Mouse (Mus musculus) intestine, embryonic 16.5 days (tissue): ENCODE data around the gene Raet1e. TPM values are rescaled to one million over a fixed set of nuclear protein-coding genes. Genes with fewer than 3 reads are reported as not detected.
"Not testable (repeated sequence)": the region's sequence is repeated elsewhere in the genome, so short reads cannot be mapped to it uniquely, and the experiment has no call there.

ENCODE experiments used
- ATAC-seq: fragments of 200-750 bp; cut with Nextera tagmentation; 2 replicates; pipeline ENCODE4 v1.8.0; 2017; ENCODE audit warnings: moderate TSS enrichment, moderate library complexity
- H3K27ac ChIP-seq: fragments of 300-500 bp; sonication (generic); 2 replicates; pipeline ENCODE4 v1.5.1; 2014; ENCODE audit warnings: mild to moderate bottlenecking, low read length
- H3K27me3 ChIP-seq: fragments of 300-500 bp; sonication (generic); replicated peaks from 2 replicates; pipeline ENCODE4 v1.6.1; 2014; ENCODE audit warnings: low read length, control low read depth, mixed read lengths; ENCODE audit not compliant: control insufficient read depth, insufficient read depth
- H3K36me3 ChIP-seq: fragments of 300-500 bp; sonication (generic); 2 replicates; pipeline ENCODE4 v1.6.1; 2014; ENCODE audit warnings: low read length, control low read depth; ENCODE audit not compliant: control insufficient read depth, insufficient read depth
- H3K4me1 ChIP-seq: fragments of 300-500 bp; sonication (generic); 2 replicates; pipeline ENCODE4 v1.6.1; 2014; ENCODE audit warnings: low read length, control low read depth, mixed read lengths; ENCODE audit not compliant: control insufficient read depth, insufficient read depth
- H3K4me2 ChIP-seq: fragments of 300-500 bp; sonication (generic); 2 replicates; pipeline ENCODE4 v1.6.1; 2014; ENCODE audit warnings: low read depth, low read length, control low read depth
- H3K4me3 ChIP-seq: fragments of 300-500 bp; sonication (generic); 2 replicates; pipeline ENCODE4 v1.5.1; 2014; ENCODE audit warnings: mild to moderate bottlenecking, low read length
- H3K9ac ChIP-seq: fragments of 300-500 bp; sonication (generic); 2 replicates; pipeline ENCODE4 v1.6.1; 2014; ENCODE audit warnings: low read depth, low read length
- H3K9me3 ChIP-seq: fragments of 300-500 bp; sonication (generic); 2 replicates; pipeline ENCODE4 v1.6.1; 2016; ENCODE audit warnings: low read length, control low read depth; ENCODE audit not compliant: control insufficient read depth
- WGBS: fragments of 180-500 bp; shearing (Covaris S2); extraction: QIAGEN DNeasy Blood & Tissue Kit; methylation state at CpG from one replicate; pipeline ENCODE4 v1.1.7; 2014; 5-methylcytosine and 5-hydroxymethylcytosine counted together
- polyA plus RNA-seq: library from polyadenylated mRNA; unstranded; fragments of >200 nt; fragmentation: Nextera tagmentation; extraction: Ambion mirVana; gene quantifications from 2 replicates; pipeline ENCODE4 v1.2.1, GENCODE M21; 2015

Raet1e gene
- polyA plus RNA-seq, 1 experiment from 2014 or later: 4.1 TPM

DNA sequence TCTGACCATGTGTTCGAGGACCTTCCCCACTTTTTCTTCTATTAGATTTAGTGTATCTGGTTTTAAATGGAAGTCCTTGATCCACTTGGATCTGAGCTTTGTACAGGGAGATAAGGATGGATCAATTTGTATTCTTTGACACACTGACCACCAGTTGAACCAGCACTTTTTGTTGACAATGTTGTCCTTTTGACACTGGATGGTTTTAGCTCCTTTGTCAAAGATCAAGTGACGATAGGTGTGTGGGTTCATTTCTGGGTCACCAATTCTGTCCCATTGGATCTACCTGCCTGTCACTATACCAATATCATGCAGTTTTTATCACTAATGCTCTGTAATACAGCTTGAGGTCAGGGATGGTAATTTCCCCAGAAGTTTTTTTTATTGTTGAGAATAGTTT is 18.1 kb downstream of the Raet1e start:
- H3K36me3 ChIP-seq, H3K4me2 ChIP-seq, H3K9ac ChIP-seq, ATAC-seq, H3K27me3 ChIP-seq, H3K9me3 ChIP-seq, H3K4me1 ChIP-seq, H3K27ac ChIP-seq, H3K4me3 ChIP-seq: not testable (repeated sequence)
- 84% methylated on average over 2 of the region's 2 CpGs for WGBS

DNA sequence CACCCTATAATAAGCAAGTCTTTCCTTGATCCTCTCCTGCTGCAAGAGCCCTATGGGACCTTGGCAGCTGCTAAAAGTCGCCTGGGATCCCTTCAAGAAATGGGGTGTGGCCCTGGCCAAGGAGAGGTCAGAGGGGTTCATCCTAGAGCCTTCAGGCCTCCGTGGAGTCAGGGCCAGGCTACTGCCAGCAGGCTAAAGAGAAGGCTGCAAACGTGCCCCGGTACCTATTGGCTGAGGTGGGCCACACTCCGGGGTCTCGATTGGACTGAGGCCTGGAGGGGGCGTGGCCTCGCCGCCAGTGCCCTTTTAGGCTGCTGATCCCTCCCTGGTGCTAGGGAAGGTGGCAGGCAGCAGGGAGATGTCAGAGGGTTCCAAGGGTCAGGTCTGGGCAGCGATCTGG is 32.7 kb downstream of the Raet1e start:
- not testable (repeated sequence) for H3K27me3 ChIP-seq, H3K4me1 ChIP-seq, H3K27ac ChIP-seq, H3K4me3 ChIP-seq, H3K9ac ChIP-seq, H3K9me3 ChIP-seq, H3K4me2 ChIP-seq, H3K36me3 ChIP-seq
- 6% methylated on average over 6 of the region's 10 CpGs for WGBS
- peak; percentile 38; the same call in 1 of the 2 replicates for ATAC-seq

DNA sequence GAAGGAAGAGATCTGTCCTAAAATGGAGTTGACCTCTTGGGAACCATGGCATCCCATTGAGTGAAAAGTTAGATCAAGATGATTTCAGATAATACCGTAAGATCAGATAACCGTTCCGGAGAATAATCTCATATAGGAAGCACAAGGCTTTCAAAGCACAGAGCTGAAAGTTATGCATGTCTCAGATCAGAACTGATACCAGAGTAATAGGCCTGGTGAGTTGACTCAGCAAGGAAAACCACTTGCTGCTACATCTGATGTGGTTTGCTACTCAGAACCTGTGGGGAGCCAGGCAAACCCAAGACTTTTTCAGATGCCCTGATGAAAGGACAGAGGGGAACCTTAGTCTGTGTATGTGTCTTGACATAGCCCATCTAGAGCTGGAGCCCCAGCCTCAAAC is 43.0 kb downstream of the Raet1e start:
- no CpG with 5 or more reads among the region's 3 CpGs for WGBS
- H3K4me3 ChIP-seq, H3K36me3 ChIP-seq, H3K9me3 ChIP-seq, H3K4me1 ChIP-seq, H3K4me2 ChIP-seq, ATAC-seq, H3K27me3 ChIP-seq, H3K27ac ChIP-seq, H3K9ac ChIP-seq: not testable (repeated sequence)

DNA sequence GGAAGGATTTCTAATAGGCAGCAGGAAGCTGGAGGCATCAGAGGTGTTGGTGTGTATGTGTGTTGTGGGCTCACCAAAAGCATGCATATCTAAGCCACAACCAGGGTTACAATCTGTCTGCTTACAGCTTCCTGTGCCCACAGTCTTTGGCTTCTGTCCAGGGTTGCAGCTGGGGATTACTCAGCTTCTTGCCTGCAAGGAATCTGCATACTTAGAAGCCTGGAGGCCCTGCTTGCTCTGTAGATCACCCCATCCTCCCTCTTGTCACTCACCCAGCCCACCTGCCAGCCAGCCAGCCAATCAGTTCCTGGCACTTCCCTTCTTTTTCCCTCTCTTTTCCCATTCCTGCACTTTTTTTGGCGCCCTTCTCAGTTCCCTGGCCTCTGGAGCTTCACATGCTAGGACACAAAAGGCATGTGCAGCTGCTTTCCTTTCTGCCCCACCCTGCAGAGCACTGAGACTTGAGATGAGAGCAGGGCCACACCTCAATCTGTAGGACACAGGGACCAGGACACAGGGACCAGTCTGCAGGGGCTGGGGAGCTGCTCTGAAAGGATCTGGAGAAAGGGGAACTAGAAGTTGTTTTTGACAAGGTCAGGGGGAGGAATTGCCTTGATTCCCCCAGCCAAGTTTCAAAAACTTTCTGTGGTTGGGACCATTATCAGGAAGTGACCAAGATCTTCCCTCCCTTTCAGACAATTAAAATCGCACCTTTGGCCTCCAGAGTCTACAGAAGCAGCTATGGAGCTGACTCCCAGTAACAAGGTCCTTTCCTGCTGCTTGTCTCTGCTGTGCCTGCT is 44.6 kb downstream of the Raet1e start:
- not testable (repeated sequence) for H3K4me3 ChIP-seq, H3K9ac ChIP-seq, H3K27me3 ChIP-seq, H3K27ac ChIP-seq, H3K4me2 ChIP-seq, H3K9me3 ChIP-seq, H3K36me3 ChIP-seq, H3K4me1 ChIP-seq
- ATAC-seq: peak; percentile 77
- WGBS: no CpG with 5 or more reads among the region's 2 CpGs

DNA sequence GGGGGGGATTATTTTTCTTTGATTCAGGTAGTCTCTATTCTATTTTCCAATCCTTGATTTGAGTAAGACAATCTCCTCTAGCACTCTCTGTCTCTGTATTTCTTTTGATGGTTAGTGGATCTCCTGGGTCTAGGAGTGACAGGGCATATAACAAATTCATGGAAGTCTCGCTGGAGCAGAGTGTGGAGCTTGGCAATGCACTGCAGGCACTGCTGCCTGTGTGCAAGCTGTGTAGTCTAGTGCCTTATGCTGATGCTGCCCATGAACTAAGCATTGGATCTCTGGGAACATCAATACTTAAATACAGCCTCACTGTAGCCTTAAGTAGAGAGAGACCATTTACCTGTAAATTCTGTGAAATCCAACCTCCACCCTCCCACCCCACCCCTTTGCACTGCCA is 48.1 kb downstream of the Raet1e start:
- H3K4me3 ChIP-seq, H3K9ac ChIP-seq, H3K27ac ChIP-seq, ATAC-seq, H3K4me1 ChIP-seq, H3K36me3 ChIP-seq, H3K4me2 ChIP-seq, H3K9me3 ChIP-seq, H3K27me3 ChIP-seq: not testable (repeated sequence)
- 56% methylated on average over 1 of the region's 1 CpGs for WGBS

DNA sequence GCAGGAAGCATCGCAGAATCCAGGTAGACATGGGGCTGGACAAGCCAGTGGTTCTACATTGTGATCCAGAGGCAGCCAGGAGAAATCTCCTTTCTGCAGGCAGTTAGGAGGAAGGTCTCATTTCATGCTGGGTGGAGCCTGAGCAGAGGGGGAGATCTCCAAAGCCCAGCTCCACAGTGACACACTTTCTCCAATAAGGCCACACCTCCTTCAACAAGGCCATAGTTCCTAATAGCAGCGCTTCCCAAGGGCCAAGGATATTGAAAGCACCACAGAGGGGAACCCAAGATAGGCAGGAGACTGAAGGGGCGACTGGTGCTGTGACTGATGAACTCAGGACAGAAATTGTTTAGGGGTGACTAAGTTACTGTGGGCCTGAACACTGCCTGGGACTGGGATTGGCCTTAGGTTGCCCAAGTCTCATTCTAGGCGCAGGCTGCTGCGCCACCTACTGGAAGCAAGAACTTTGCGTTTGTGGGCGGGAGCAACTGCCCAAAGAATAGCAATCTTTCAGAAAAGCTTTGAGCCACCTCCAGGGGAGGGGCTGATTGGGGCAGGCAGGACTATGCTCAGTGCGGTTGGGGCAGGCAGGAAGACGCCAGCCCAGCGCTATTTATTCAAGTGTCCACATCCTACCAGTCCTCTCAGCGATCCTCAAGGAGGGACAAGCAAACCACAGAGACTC is 53.8 kb downstream of the Raet1e start:
- H3K9ac ChIP-seq, H3K4me1 ChIP-seq, H3K27me3 ChIP-seq, H3K36me3 ChIP-seq, H3K4me2 ChIP-seq, H3K27ac ChIP-seq, H3K4me3 ChIP-seq, H3K9me3 ChIP-seq: not testable (repeated sequence)
- peak; percentile 77 for ATAC-seq
- WGBS: 3% methylated on average over 8 of the region's 11 CpGs

DNA sequence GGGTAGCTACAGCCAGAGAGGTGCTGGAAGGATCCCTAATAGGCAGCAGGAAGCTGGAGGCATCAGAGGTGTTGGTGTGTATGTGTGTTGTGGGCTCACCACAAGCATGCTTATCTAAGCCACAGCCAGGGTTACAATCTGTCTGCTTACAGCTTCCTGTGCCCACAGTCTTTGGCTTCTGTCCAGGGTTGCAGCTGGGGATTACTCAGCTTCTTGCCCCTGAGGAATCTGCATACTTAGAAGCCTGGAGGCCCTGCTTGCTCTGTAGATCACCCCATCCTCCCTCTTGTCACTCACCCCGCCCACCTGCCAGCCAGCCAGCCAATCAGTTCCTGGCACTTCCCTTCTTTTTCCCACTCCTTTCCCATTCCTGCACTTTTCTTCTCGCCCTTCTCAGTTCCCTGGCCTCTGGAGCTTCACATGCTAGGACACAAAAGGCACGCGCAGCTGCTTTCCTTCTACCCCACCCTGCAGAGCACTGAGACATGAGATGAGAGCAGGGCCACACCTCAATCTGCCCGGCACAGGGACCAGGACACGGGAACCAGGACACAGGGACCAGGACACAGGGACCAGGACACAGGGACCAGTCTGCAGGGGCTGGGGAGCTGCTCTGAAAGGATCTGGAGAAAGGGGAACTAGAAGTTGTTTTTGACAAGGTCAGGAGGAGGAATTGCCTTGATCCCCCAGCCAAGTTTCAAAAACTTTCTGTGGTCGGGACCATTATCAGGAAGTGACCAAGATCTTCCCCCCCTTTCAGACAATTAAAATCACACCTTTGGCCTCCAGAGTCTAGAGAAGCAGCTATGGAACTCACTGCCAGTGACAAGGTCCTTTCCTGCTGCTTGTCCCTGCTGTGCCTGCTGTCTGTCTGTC is 65.3 kb downstream of the Raet1e start:
- H3K4me1 ChIP-seq, H3K9ac ChIP-seq, H3K27ac ChIP-seq, H3K4me2 ChIP-seq, H3K36me3 ChIP-seq, H3K27me3 ChIP-seq, H3K9me3 ChIP-seq, H3K4me3 ChIP-seq: not testable (repeated sequence)
- 17% methylated on average over 1 of the region's 7 CpGs for WGBS
- peak; percentile 94 for ATAC-seq

DNA sequence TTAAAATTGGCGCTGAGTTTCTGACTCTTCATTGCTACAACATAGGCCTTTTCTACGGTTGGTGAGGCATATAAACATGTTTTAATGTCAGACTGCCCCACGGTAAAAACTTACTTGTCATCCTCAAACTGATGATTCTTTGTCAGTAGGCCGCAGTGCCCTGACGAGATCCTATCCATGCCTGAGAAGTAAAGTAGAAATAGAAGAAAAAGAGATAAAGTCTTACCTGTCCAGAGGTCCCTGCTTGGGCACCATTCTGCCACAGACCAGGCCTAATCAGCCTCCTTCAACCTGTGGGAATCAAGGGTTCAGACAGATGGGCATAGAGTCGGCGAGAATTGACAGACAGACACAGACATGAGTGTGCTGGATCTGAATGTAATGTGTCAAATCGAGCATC is 106.7 kb downstream of the Raet1e start:
- Histone ChIP-seq H3K4me1 (no peaks in the 10 kb centered on the region), H3K4me2 (no peak overlapping the region), H3K36me3 (no peaks in the 10 kb centered on the region), H3K9ac (no peak overlapping the region), H3K27me3 (no peaks in the 10 kb centered on the region), H3K4me3 (no peak overlapping the region), H3K27ac (no peak overlapping the region), H3K9me3 (no peaks in the 10 kb centered on the region)
- ATAC-seq: no peak
- 93% methylated on average over 8 of the region's 8 CpGs for WGBS
